Mouse (Mus musculus) stomach, adult 2 months (tissue): ENCODE measurements around the gene Gm10722. TPM values are rescaled to one million over a fixed set of nuclear protein-coding genes. Genes with fewer than 3 reads are reported as not detected.

Source experiments
- polyA plus RNA-seq: library from polyadenylated mRNA; depleted of rRNA; stranded (reverse); fragments of >200 nt; gene quantifications from 2 replicates; pipeline ENCODE4 v1.2.3, GENCODE M21; 2012; rRNA removed

Gene Gm10722
- not detected in 2 replicates for polyA plus RNA-seq

DNA sequence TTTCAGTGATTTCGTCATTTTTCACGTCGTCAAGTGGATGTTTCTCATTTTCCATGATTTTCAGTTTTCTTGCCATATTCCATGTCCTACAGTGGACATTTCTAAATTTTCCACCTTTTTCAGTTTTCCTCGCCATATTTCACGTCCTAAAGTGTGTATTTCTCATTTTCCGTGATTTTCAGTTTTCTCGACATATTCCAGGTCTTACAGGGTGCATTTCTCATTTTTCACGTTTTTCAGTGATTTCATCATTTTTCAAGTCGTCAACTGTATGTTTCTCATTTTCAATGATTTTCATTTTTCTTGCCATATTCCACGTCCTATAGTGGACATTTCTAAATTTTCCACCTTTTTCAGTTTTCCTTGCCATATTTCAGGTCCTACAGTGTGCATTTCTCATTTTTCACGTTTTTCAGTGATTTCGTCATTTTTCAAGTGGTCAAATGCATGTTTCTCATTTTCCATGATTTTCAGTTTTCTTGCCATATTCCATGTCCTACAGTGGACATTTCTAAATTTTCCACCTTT is at the start of gene Gm10722:
Gene Gm10722 (plus strand): TSS at position 478 of the 528 bp plus-strand sequence.

DNA sequence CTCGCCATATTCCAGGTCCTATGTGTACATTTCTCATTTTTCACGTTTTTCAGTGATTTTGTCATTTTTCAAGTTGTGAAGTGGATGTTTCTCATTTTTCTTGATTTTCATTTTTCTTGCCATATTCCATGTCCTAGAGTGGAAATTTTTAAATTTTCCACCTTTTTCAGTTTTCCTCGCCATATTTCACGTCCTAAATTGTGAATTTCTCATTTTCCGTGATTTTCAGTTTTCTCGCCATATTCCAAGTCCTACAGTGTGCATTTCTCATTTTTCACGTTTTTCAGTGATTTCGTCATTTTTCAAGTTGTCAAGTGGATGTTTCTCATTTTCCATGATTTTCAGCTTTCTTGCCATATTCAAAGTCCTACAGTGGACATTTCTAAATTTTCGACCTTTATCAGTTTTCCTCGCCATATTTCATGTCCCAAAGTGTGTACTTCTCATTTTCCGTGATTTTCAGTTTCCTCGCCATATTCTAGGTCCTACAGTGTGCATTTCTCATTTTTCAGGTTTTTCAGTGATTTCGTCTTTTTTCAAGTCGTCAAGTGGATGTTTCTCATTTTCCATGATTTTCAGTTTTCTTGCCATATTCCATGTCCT is 2.2 kb downstream of the Gm10722 start, which contains the start of gene Gm11168:
Gene Gm11168 (plus strand): TSS at position 553 of the 603 bp plus-strand sequence.

DNA sequence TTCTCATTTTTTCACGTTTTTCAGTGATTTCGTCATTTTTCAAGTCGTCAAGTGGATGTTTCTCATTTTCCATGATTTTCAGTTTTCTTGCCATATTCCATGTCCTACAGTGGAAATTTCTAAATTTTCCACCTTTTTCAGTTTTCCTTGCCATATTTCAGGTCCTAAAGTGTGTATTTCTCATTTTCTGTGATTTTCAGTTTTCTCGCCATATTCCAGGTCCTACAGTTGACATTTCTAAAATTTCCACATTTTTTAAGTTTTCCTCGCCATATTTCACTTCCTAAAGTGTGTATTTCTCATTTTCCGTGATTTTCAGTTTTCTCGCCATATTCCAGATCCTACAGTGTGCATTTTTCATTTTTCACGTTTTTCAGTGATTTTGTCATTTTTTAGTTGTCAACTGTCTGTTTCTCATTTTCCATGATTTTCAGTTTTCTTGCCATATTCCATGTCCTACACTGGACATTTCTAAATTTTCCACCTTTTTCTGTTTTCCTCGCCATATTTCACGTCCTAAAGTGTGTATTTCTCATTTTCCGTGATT is 12.1 kb downstream of the Gm10722 start, which contains the start of gene Gm10721:
Gene Gm10721 (plus strand): TSS at position 408 of the 547 bp plus-strand sequence.

DNA sequence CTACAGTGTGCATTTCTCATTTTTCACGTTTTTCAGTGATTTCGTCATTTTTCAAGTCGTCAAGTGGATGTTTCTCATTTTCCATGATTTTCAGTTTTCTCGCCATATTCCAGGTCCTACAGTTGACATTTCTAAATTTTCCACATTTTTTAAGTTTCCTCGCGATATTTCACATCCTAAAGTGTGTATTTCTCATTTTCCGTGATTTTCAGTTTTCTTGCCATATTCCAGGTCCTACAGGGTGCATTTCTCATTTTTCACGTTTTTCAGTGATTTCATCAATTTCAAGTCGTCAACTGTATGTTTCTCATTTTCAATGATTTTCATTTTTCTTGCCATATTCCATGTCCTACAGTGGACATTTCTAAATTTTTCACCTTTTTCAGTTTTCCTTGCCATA is 14.6 kb downstream of the Gm10722 start, which contains the start of gene Gm10720:
Gene Gm10720 (plus strand): TSS at position 301 of the 400 bp plus-strand sequence.

DNA sequence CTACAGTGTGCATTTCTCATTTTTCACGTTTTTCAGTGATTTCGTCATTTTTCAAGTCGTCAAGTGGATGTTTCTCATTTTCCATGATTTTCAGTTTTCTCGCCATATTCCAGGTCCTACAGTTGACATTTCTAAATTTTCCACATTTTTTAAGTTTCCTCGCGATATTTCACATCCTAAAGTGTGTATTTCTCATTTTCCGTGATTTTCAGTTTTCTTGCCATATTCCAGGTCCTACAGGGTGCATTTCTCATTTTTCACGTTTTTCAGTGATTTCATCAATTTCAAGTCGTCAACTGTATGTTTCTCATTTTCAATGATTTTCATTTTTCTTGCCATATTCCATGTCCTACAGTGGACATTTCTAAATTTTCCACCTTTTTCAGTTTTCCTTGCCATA is 16.4 kb downstream of the Gm10722 start, which contains the start of gene Gm10719:
Gene Gm10719 (plus strand): TSS at position 301 of the 400 bp plus-strand sequence.

DNA sequence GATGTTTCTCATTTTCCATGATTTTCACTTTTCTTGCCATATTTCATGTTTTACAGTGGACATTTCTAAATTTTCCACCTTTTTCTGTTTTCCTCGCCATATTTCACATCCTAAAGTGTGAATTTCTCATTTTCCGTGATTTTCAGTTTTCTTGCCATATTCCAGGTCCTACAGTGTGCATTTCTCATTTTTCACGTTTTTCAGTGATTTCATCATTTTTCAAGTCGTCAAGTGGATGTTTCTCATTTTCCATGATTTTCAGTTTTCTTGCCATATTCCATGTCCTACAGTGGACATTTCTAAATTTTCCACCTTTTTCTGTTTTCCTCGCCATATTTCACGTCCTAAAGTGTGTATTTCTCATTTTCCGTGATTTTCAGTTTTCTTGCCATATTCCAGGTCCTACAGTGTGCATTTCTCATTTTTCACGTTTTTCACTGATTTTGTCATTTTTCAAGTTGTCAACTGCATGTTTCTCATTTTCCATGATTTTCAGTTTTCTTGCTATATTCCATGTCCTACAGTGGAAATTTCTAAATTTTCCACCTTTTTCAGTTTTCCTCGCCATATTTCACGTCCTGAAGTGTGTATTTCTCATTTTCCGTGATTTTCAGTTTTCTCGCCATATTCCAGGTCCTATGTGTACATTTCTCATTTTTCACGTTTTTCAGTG is 22.7 kb downstream of the Gm10722 start, which contains the start of gene Gm10718:
Gene Gm10718 (plus strand): TSS at position 236 of the 673 bp plus-strand sequence.

DNA sequence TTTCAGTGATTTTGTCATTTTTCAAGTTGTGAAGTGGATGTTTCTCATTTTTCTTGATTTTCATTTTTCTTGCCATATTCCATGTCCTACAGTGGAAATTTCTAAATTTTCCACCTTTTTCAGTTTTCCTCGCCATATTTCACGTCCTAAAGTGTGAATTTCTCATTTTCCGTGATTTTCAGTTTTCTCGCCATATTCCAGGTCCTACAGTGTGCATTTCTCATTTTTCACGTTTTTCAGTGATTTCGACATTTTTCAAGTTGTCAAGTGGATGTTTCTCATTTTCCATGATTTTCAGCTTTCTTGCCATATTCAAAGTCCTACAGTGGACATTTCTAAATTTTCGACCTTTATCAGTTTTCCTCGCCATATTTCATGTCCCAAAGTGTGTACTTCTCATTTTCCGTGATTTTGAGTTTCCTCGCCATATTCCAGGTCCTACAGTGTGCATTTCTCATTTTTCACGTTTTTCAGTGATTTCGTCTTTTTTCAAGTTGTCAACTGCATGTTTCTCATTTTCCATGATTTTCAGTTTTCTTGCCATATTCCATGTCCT is 24.3 kb downstream of the Gm10722 start, which contains the start of gene Gm10717:
Gene Gm10717 (plus strand): TSS at position 506 of the 556 bp plus-strand sequence.

DNA sequence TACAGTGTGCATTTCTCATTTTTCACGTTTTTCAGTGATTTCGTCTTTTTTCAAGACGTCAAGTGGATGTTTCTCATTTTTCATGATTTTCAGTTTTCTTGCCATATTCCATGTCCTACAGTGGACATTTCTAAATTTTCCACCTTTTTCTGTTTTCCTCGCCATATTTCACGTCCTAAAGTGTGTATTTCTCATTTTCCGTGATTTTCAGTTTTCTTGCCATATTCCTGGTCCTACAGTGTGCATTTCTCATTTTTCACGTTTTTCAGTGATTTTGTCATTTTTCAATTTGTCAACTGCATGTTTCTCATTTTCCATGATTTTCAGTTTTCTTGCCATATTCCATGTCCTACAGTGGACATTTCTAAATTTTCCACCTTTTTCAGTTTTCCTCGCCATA is 33.6 kb downstream of the Gm10722 start, which contains the start of gene Gm17535:
Gene Gm17535 (plus strand): TSS at position 301 of the 400 bp plus-strand sequence.

DNA sequence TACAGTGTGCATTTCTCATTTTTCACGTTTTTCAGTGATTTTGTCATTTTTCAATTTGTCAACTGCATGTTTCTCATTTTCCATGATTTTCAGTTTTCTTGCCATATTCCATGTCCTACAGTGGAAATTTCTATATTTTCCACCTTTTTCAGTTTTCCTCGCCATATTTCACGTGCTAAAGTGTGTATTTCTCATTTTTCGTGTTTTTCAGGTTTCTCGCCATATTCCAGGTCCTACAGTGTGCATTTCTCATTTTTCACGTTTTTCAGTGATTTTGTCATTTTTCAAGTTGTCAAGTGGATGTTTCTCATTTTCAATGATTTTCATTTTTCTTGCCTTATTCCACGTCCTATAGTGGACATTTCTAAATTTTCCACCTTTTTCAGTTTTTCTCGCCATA is 35.9 kb downstream of the Gm10722 start, which contains the start of gene Gm10715:
Gene Gm10715 (plus strand): TSS at position 301 of the 400 bp plus-strand sequence.

Other genes with a start within 250 kb of the Gm10722 start
- gene Gm11168, start 2.4 kb downstream of the Gm10722 start, polyA plus RNA-seq = not detected in 2 replicates
- gene Gm10721, start 12.2 kb downstream of the Gm10722 start, polyA plus RNA-seq = not detected in 2 replicates
- not detected in 2 replicates for gene Gm10720, start 14.7 kb downstream of the Gm10722 start, polyA plus RNA-seq
- gene Gm10719, start 16.5 kb downstream of the Gm10722 start, polyA plus RNA-seq = not detected in 2 replicates
- not detected in 2 replicates for gene Gm10718, start 22.6 kb downstream of the Gm10722 start, polyA plus RNA-seq
- not detected in 2 replicates for gene Gm10717, start 24.5 kb downstream of the Gm10722 start, polyA plus RNA-seq
- not detected in 2 replicates for gene Gm17535, start 33.7 kb downstream of the Gm10722 start, polyA plus RNA-seq
- gene Gm10715, start 36.0 kb downstream of the Gm10722 start, polyA plus RNA-seq = not detected in 2 replicates